Mouse (Mus musculus) heart, adult 2 months (tissue): ENCODE measurements at regions not wholly inside any gene's neighbourhood (a gene's known extent, or its start where the extent isn't known, plus 50 kb on each side); places are given as distances from the start of the nearest gene placed in this dataset.

Experiments
- DNase-seq, 2 experiments: peaks; one replicate each; pipeline ENCODE4 v3.0.0; 2021
- H3K27ac ChIP-seq: fragments of 200-600 bp; 2 replicates; pipeline ENCODE4 v1.8.1; 2022
- H3K27me3 ChIP-seq: fragments of 200-500 bp; 2 replicates; pipeline ENCODE4 v1.6.1; 2012; ENCODE audit warnings: mild to moderate bottlenecking, low read length, inconsistent platforms, mixed read lengths; ENCODE audit not compliant: control insufficient read depth, insufficient read depth
- H3K36me3 ChIP-seq: fragments of 200-500 bp; 2 replicates; pipeline ENCODE4 v1.6.1; 2012; ENCODE audit warnings: low read length, inconsistent platforms; ENCODE audit not compliant: control insufficient read depth, insufficient read depth
- H3K4me1 ChIP-seq: fragments of 200-500 bp; 2 replicates; pipeline ENCODE4 v1.6.1; 2011; ENCODE audit warnings: low read length; ENCODE audit not compliant: control insufficient read depth, insufficient read depth
- H3K4me3 ChIP-seq: fragments of 200-600 bp; 2 replicates; pipeline ENCODE4 v1.8.1; 2022
- H3K79me2 ChIP-seq: fragments of 200-500 bp; replicated peaks from 2 replicates; pipeline ENCODE4 v1.6.1; 2012; ENCODE audit warnings: mild to moderate bottlenecking, inconsistent platforms, low read length, moderate library complexity, mixed read lengths; ENCODE audit not compliant: control insufficient read depth, insufficient read depth
- H3K9ac ChIP-seq: fragments of 200-500 bp; 2 replicates; pipeline ENCODE4 v1.6.1; 2012; ENCODE audit warnings: low read depth, mild to moderate bottlenecking, control low read depth, inconsistent platforms, low read length, mixed read lengths
- CTCF ChIP-seq: fragments of 200-600 bp; IDR thresholded peaks from 2 replicates; pipeline ENCODE4 v1.8.1; 2022; ENCODE audit warnings: antibody characterized with exemption, mild to moderate bottlenecking, moderate library complexity
- EP300 ChIP-seq: fragments of 200-500 bp; IDR thresholded peaks from 2 replicates; pipeline ENCODE4 v1.6.1; 2011; ENCODE audit warnings: low read depth, low read length, control low read depth; ENCODE audit not compliant: insufficient read depth
- POLR2A ChIP-seq: fragments of 200-500 bp; IDR thresholded peaks from 2 replicates; pipeline ENCODE4 v1.6.1; 2011; ENCODE audit warnings: mild to moderate bottlenecking, low read depth, low read length, control low read depth; ENCODE audit not compliant: insufficient read depth
- WGBS: fragments of 180-500 bp; shearing (Covaris S2); methylation state at CpG from one replicate; pipeline ENCODE4 v1.1.7; 2018; 5-methylcytosine and 5-hydroxymethylcytosine counted together
- intact Hi-C: fragments of 180-260 bp; cut with DNase I; formaldehyde crosslinking; loops from one replicate; pipeline ENCODE4 v1.15.1; 2025

- H3K27me3 ChIP-seq: no peaks in the 10 kb centered on the region
- TF ChIP-seq POLR2A (no peak), EP300 (no peak), CTCF (no peak)
- no peak overlapping the region for H3K4me3 ChIP-seq
- intact Hi-C loops: no loop called here
- H3K36me3 ChIP-seq: no peaks in the 10 kb centered on the region
- no peaks in the 10 kb centered on the region for H3K79me2 ChIP-seq
- DNase-seq: no peak
- 89% methylated on average over 13 of the region's 13 CpGs for WGBS
- H3K27ac ChIP-seq: no peak overlapping the region; the same call in none of the 2 replicates
- peaks cover 3% of the 10 kb centered on the region; the same call in 1 of the 2 replicates for H3K4me1 ChIP-seq
- H3K9ac ChIP-seq: no peak overlapping the region
Observed at GRCm38 (mm10) chr9:43945997-43946649, 97.1 kb upstream of the Thy1 start.

GRCm38 (mm10) chr9:43947089-43947488 lies 96.1 kb upstream of the Thy1 start:
- intact Hi-C loops: no loop called here
- peaks cover 3% of the 10 kb centered on the region; the same call in 1 of the 2 replicates for H3K4me1 ChIP-seq
- 63% methylated on average over 5 of the region's 5 CpGs for WGBS

GRCm38 (mm10) chr9:43947490-43948150 lies 95.6 kb upstream of the Thy1 start:
- no peaks in the 10 kb centered on the region for H3K36me3 ChIP-seq
- H3K79me2 ChIP-seq: no peaks in the 10 kb centered on the region
- intact Hi-C loops: no loop called here
- TF ChIP-seq POLR2A (no peak), CTCF (no peak), EP300 (no peak)
- no peak overlapping the region for H3K4me3 ChIP-seq
- H3K27me3 ChIP-seq: no peaks in the 10 kb centered on the region
- DNase-seq: no peak
- no peak overlapping the region for H3K27ac ChIP-seq
- peaks cover 3% of the 10 kb centered on the region; the same call in 1 of the 2 replicates for H3K4me1 ChIP-seq
- H3K9ac ChIP-seq: no peak overlapping the region
- 64% methylated on average over 11 of the region's 11 CpGs for WGBS

More at GRCm38 (mm10) chr9:43947089-43947488, 96.1 kb upstream of the Thy1 start:
- TF ChIP-seq EP300: no peak
- no peak for TF ChIP-seq POLR2A
- no peak for TF ChIP-seq CTCF
- H3K79me2 ChIP-seq: no peaks in the 10 kb centered on the region
- no peaks in the 10 kb centered on the region for H3K36me3 ChIP-seq
- H3K9ac ChIP-seq: no peak overlapping the region
- H3K27ac ChIP-seq: no peak overlapping the region
- H3K4me3 ChIP-seq: no peak overlapping the region
- no peak for DNase-seq
- no peaks in the 10 kb centered on the region for H3K27me3 ChIP-seq

- Histone ChIP-seq H3K27me3 (no peaks in the 10 kb centered on the region), H3K4me1 (no peaks in the 10 kb centered on the region), H3K9ac (no peak overlapping the region), H3K79me2 (no peaks in the 10 kb centered on the region), H3K27ac (no peak overlapping the region), H3K36me3 (no peaks in the 10 kb centered on the region), H3K4me3 (no peak overlapping the region)
- no peak for TF ChIP-seq POLR2A
- no peak for TF ChIP-seq EP300
- peak; percentile 62 for TF ChIP-seq CTCF
- intact Hi-C loops: loop anchor here (2.0 kb wide), 1 partner anchor 18 kb away; no protein-coding TSS in a partner anchor
- WGBS: 19% methylated on average over 7 of the region's 7 CpGs
- DNase-seq: peak; percentile 21 to 27
Observed at GRCm38 (mm10) chr9:43953128-43953527, 90.1 kb upstream of the Thy1 start.

- Histone ChIP-seq H3K4me1 (no peaks in the 10 kb centered on the region), H3K27me3 (no peaks in the 10 kb centered on the region), H3K4me3 (no peak overlapping the region), H3K36me3 (no peaks in the 10 kb centered on the region), H3K9ac (no peak overlapping the region), H3K27ac (no peak overlapping the region), H3K79me2 (no peaks in the 10 kb centered on the region)
- TF ChIP-seq CTCF: no peak
- no peak for TF ChIP-seq EP300
- TF ChIP-seq POLR2A: no peak
- intact Hi-C loops: no loop called here
- 24% methylated on average over 9 of the region's 9 CpGs for WGBS
- peak in 1 of 2 experiments; percentile 52 for DNase-seq
Observed at GRCm38 (mm10) chr9:43959541-43959940, 83.6 kb upstream of the Thy1 start.

GRCm38 (mm10) chr9:43961431-43961830 lies 81.8 kb upstream of the Thy1 start:
- H3K4me1 ChIP-seq: no peaks in the 10 kb centered on the region
- no peak overlapping the region for H3K4me3 ChIP-seq
- H3K36me3 ChIP-seq: no peaks in the 10 kb centered on the region
- no peaks in the 10 kb centered on the region for H3K27me3 ChIP-seq
- H3K9ac ChIP-seq: no peak overlapping the region
- intact Hi-C loops: no loop called here
- H3K79me2 ChIP-seq: no peaks in the 10 kb centered on the region
- 61% methylated on average over 12 of the region's 12 CpGs for WGBS
- TF ChIP-seq EP300: no peak
- no peak for TF ChIP-seq POLR2A
- TF ChIP-seq CTCF: no peak
- no peak overlapping the region for H3K27ac ChIP-seq
- no peak for DNase-seq
